Mouse (Mus musculus) stomach, embryonic 16.5 days (tissue): ENCODE results near the gene Lysmd1. TPM values are rescaled to one million over a fixed set of nuclear protein-coding genes. Genes with fewer than 3 reads are reported as not detected.

Experiments used
- microRNA-seq: library from miRNA; unstranded; fragments of <30 nt; microRNA quantifications from one replicate; pipeline ENCODE4, GENCODE M21; 2016
- polyA plus RNA-seq: library from polyadenylated mRNA; unstranded; fragments of >200 nt; fragmentation: Nextera tagmentation; extraction: Ambion mirVana; gene quantifications from 2 replicates; pipeline ENCODE4 v1.2.1, GENCODE M21; 2015

The Lysmd1 gene
- polyA plus RNA-seq, 1 experiment from 2014 or later: 13.7 TPM

Small RNA genes within 50 kb of the gene (microRNA-seq; reads per million reads assigned to microRNA genes)
- not detected for gene Mir8099-1

Other genes starting within 250 kb of the Lysmd1 start
- gene Psmb4, start 247.1 kb upstream of the Lysmd1 start, polyA plus RNA-seq: 277 and 282 TPM in 2 replicates
- gene Selenbp1, start 201.0 kb upstream of the Lysmd1 start, polyA plus RNA-seq: 132 and 144 TPM in 2 replicates
- gene Rfx5, start 180.0 kb upstream of the Lysmd1 start, polyA plus RNA-seq: 6.9 and 7.0 TPM in 2 replicates
- gene Pi4kb, start 159.4 kb upstream of the Lysmd1 start, polyA plus RNA-seq: 17.5 and 24.0 TPM in 2 replicates
- gene Zfp687, start 118.6 kb upstream of the Lysmd1 start, polyA plus RNA-seq: 20.4 and 22.6 TPM in 2 replicates
- gene Psmd4, start 91.5 kb upstream of the Lysmd1 start, polyA plus RNA-seq: 218 TPM in 2 replicates
- 18.6 and 19.0 TPM in 2 replicates for gene Pip5k1a, start 27.2 kb upstream of the Lysmd1 start, polyA plus RNA-seq
- gene Vps72, start 23.1 kb upstream of the Lysmd1 start, polyA plus RNA-seq: 102 and 123 TPM in 2 replicates
- 2.2 and 7.3 TPM in 2 replicates for gene Tmod4, start 9.6 kb upstream of the Lysmd1 start, polyA plus RNA-seq
- gene Scnm1, start 77 bp upstream of the Lysmd1 start, polyA plus RNA-seq: 55.8 and 58.2 TPM in 2 replicates
- 5.4 and 6.5 TPM in 2 replicates for gene Tnfaip8l2, start 8.3 kb downstream of the Lysmd1 start, polyA plus RNA-seq
- 1.5 and 2.6 TPM in 2 replicates for gene Sema6c, start 26.4 kb downstream of the Lysmd1 start, polyA plus RNA-seq
- gene Gabpb2, start 83.8 kb downstream of the Lysmd1 start, polyA plus RNA-seq: 10.9 and 11.5 TPM in 2 replicates
- 105 and 118 TPM in 2 replicates for gene Cdc42se1, start 94.6 kb downstream of the Lysmd1 start, polyA plus RNA-seq
- gene Mllt11, start 98.1 kb downstream of the Lysmd1 start, polyA plus RNA-seq: 16.2 and 16.6 TPM in 2 replicates
- 0.25 and 0.52 TPM in 2 replicates for gene Gm128, start 107.5 kb downstream of the Lysmd1 start, polyA plus RNA-seq
- 9.2 and 11.6 TPM in 2 replicates for gene Bnipl, start 117.1 kb downstream of the Lysmd1 start, polyA plus RNA-seq
- gene Mindy1, start 147.3 kb downstream of the Lysmd1 start, polyA plus RNA-seq: 54.6 and 62.0 TPM in 2 replicates
- gene Prune1, start 148.0 kb downstream of the Lysmd1 start, polyA plus RNA-seq: 18.9 and 21.2 TPM in 2 replicates
- gene Anxa9, start 173.1 kb downstream of the Lysmd1 start, polyA plus RNA-seq: 6.8 and 13.2 TPM in 2 replicates
- gene Cers2, start 180.7 kb downstream of the Lysmd1 start, polyA plus RNA-seq: 148 and 155 TPM in 2 replicates
- gene Setdb1, start 223.1 kb downstream of the Lysmd1 start, polyA plus RNA-seq: 35.2 and 36.9 TPM in 2 replicates